Mouse (Mus musculus) forelimb bud, embryonic 11.5 days (tissue): ENCODE results near the gene Clec3b.
A peak's percentile ranks its signal among the peaks of the same experiment; 100 is the strongest.

Source experiments
- DNase-seq: peaks from one replicate; pipeline ENCODE4 v3.0.0-alpha.2; 2012; ENCODE audit warnings: low read depth, low spot score

Clec3b gene

GRCm38 (mm10) chr9:123153121-123153520 lies 2.4 kb downstream of the Clec3b start:
- no peak for DNase-seq

GRCm38 (mm10) chr9:123156910-123157361 lies 6.2 kb downstream of the Clec3b start:
- no peak for DNase-seq

GRCm38 (mm10) chr9:123157699-123158098 lies 7.0 kb downstream of the Clec3b start:
- DNase-seq, result no peak

GRCm38 (mm10) chr9:123158125-123158836 lies 7.5 kb downstream of the Clec3b start:
- DNase-seq, result peak; percentile 32

GRCm38 (mm10) chr9:123159330-123159729 lies 8.6 kb downstream of the Clec3b start:
- DNase-seq, result peak; percentile 61

GRCm38 (mm10) chr9:123161792-123162191 lies 11.0 kb downstream of the Clec3b start:
- DNase-seq, result no peak

GRCm38 (mm10) chr9:123162985-123163694 lies 12.4 kb downstream of the Clec3b start:
- no peak for DNase-seq

GRCm38 (mm10) chr9:123165781-123166443 lies 15.2 kb downstream of the Clec3b start:
- DNase-seq, result peak; percentile 17

- no peak for DNase-seq
These were observed 23.0 kb downstream of the Clec3b start for GRCm38 (mm10) chr9:123173760-123174159.

GRCm38 (mm10) chr9:123174356-123174755 lies 23.6 kb downstream of the Clec3b start:
- no peak for DNase-seq

- no peak for DNase-seq
These were observed 26.8 kb downstream of the Clec3b start for GRCm38 (mm10) chr9:123177380-123178048.

GRCm38 (mm10) chr9:123180003-123180402 lies 29.3 kb downstream of the Clec3b start:
- no peak for DNase-seq

GRCm38 (mm10) chr9:123183226-123183625 lies 32.5 kb downstream of the Clec3b start:
- no peak for DNase-seq

- DNase-seq, result no peak
These were observed 34.8 kb downstream of the Clec3b start for GRCm38 (mm10) chr9:123185546-123185945.

GRCm38 (mm10) chr9:123186151-123186550 lies 35.4 kb downstream of the Clec3b start:
- no peak for DNase-seq

- DNase-seq, result no peak
These were observed 36.8 kb downstream of the Clec3b start for GRCm38 (mm10) chr9:123187589-123187988.

- no peak for DNase-seq
These were observed 37.5 kb downstream of the Clec3b start for GRCm38 (mm10) chr9:123188271-123188670.

- DNase-seq, result no peak
These were observed 49.4 kb downstream of the Clec3b start for GRCm38 (mm10) chr9:123200116-123200515.

GRCm38 (mm10) chr9:123206526-123206925 lies 55.8 kb downstream of the Clec3b start:
- no peak for DNase-seq

GRCm38 (mm10) chr9:123206948-123207347 lies 56.2 kb downstream of the Clec3b start:
- DNase-seq, result no peak
